ENCODE assay signal across 27 mouse cellular contexts in genomic region chr10:87432306-87432705, GRCm38 (mm10).
"Had no signal": no experiment of that assay in that cellular context is flagged by ENCODE, and none has a peak within 500 bp of the region (broad histone marks: within the 10 kb centered on the region; RNA-seq: fewer than 3 reads in every experiment).

No protein-coding gene starts in this region.

- DNase-seq: gastrocnemius, adult 2 months; gastrocnemius, postnatal 10 days; gastrocnemius, postnatal 25 days; heart, adult 18-20 months; heart, postnatal 14 days; heart, postnatal 36 days; kidney, adult 11 months; kidney, adult 2 months; kidney, adult 9 months; kidney, postnatal 14 days; kidney, postnatal 36 days; layer of hippocampus, adult 9-11 months; layer of hippocampus, postnatal 36 days; left cerebral cortex, postnatal 4 days had no signal

- H3K4me1 ChIP-seq: heart, embryonic 13.5 days; heart, embryonic 15.5 days; hindbrain, embryonic 15.5 days; kidney, embryonic 15.5 days; limb, embryonic 13.5 days; limb, embryonic 15.5 days; liver, embryonic 12.5 days had no signal

- H3K9me3 ChIP-seq: heart, embryonic 13.5 days; heart, embryonic 15.5 days; hindbrain, embryonic 13.5 days; hindbrain, embryonic 15.5 days; kidney, embryonic 15.5 days; limb, embryonic 13.5 days; limb, embryonic 15.5 days; liver, embryonic 12.5 days had no signal

- H3K9ac ChIP-seq: heart, embryonic 13.5 days; heart, embryonic 15.5 days; hindbrain, embryonic 13.5 days; hindbrain, embryonic 15.5 days; kidney, embryonic 15.5 days; limb, embryonic 13.5 days; limb, embryonic 15.5 days; liver, embryonic 12.5 days; liver, embryonic 14.5 days had no signal

- H3K36me3 ChIP-seq: heart, embryonic 13.5 days; heart, embryonic 15.5 days; hindbrain, embryonic 13.5 days; hindbrain, embryonic 15.5 days; kidney, embryonic 15.5 days; limb, embryonic 13.5 days; limb, embryonic 15.5 days; liver, embryonic 12.5 days had no signal

- H3K27ac ChIP-seq: gastrocnemius, adult 2 months; heart, embryonic 13.5 days; heart, embryonic 15.5 days; hindbrain, embryonic 13.5 days; hindbrain, embryonic 15.5 days; hindbrain, postnatal 0 days; kidney, embryonic 15.5 days; kidney, postnatal 0 days; limb, embryonic 13.5 days; limb, embryonic 15.5 days; liver, embryonic 12.5 days; liver, embryonic 14.5 days had no signal

- ATAC-seq: hindbrain, postnatal 0 days; intestine, embryonic 16.5 days; liver, embryonic 12.5 days had no signal

- H3K27me3 ChIP-seq: heart, embryonic 13.5 days; heart, embryonic 15.5 days; hindbrain, embryonic 13.5 days; hindbrain, embryonic 15.5 days; kidney, embryonic 15.5 days; limb, embryonic 15.5 days; liver, embryonic 12.5 days had no signal

- H3K4me2 ChIP-seq: heart, embryonic 11.5 days; heart, embryonic 13.5 days; heart, embryonic 15.5 days; hindbrain, embryonic 13.5 days; hindbrain, embryonic 15.5 days; kidney, embryonic 15.5 days; limb, embryonic 13.5 days; limb, embryonic 15.5 days; liver, embryonic 12.5 days had no signal

- H3K4me3 ChIP-seq: gastrocnemius, adult 2 months; heart, embryonic 13.5 days; heart, embryonic 15.5 days; hindbrain, embryonic 13.5 days; hindbrain, embryonic 15.5 days; kidney, embryonic 15.5 days; limb, embryonic 13.5 days; limb, embryonic 15.5 days; liver, embryonic 12.5 days had no signal
